Mouse (Mus musculus): ENCODE measurements around the gene Ncln. TPM values are rescaled to one million over a fixed set of nuclear protein-coding genes. Genes with fewer than 3 reads are reported as not detected.

The Ncln gene
- polyA plus RNA-seq, 1 experiment = 37.2 TPM

GRCm38 (mm10) chr10:81498316-81499249, 2.4 kb upstream of the Ncln start:
- H3K4me3 ChIP-seq (ENCODE audit: low read depth, low read length) = peak overlapping the region; percentile 41
- H3K4me1 ChIP-seq (ENCODE audit: control insufficient read depth, insufficient read depth, low read length) = peaks cover 3% of the 10 kb centered on the region
- 0 out of 2 replicates have a peak overlapping the region, but pooled peaks have one; percentile 0 for H3K9ac ChIP-seq (ENCODE audit: low read depth, poor library complexity, severe bottlenecking)
- H3K9me3 ChIP-seq (replicated peaks; ENCODE audit: control insufficient read depth, insufficient read depth, low read length, poor library complexity, severe bottlenecking) = no peaks in the 10 kb centered on the region
- H3K27ac ChIP-seq (ENCODE audit: insufficient read depth, low read length) = no peak overlapping the region
- TF ChIP-seq EP300 (IDR thresholded peaks at IDR 0.05; ENCODE audit: insufficient read depth, low read depth, low read length) = no peak
- TF ChIP-seq POLR2A (IDR thresholded peaks at IDR 0.05; ENCODE audit: insufficient read depth, low read length) = no peak
- no peak for TF ChIP-seq CTCF (IDR thresholded peaks at IDR 0.05; ENCODE audit: low read depth, low read length)
- no peaks in the 10 kb centered on the region for H3K27me3 ChIP-seq (ENCODE audit: control insufficient read depth, insufficient read depth, low read length, poor library complexity, severe bottlenecking)
- H3K36me3 ChIP-seq (ENCODE audit: control insufficient read depth, insufficient read depth, low read length, poor library complexity, severe bottlenecking) = no peaks in the 10 kb centered on the region; the same call in 1 of the 2 replicates

- Histone ChIP-seq H3K4me3 (ENCODE audit: low read depth, low read length) (no peak overlapping the region), H3K27ac (ENCODE audit: insufficient read depth, low read length) (no peak overlapping the region), H3K27me3 (ENCODE audit: control insufficient read depth, insufficient read depth, low read length, poor library complexity, severe bottlenecking) (no peaks in the 10 kb centered on the region), H3K4me1 (ENCODE audit: control insufficient read depth, insufficient read depth, low read length) (peaks cover 3% of the 10 kb centered on the region), H3K36me3 (ENCODE audit: control insufficient read depth, insufficient read depth, low read length, poor library complexity, severe bottlenecking) (no peaks in the 10 kb centered on the region; the same call in 1 of the 2 replicates), H3K9me3 (replicated peaks; ENCODE audit: control insufficient read depth, insufficient read depth, low read length, poor library complexity, severe bottlenecking) (no peaks in the 10 kb centered on the region), H3K9ac (ENCODE audit: low read depth, poor library complexity, severe bottlenecking) (no peak overlapping the region)
- TF ChIP-seq POLR2A (IDR thresholded peaks at IDR 0.05; ENCODE audit: insufficient read depth, low read length) = no peak
- TF ChIP-seq EP300 (IDR thresholded peaks at IDR 0.05; ENCODE audit: insufficient read depth, low read depth, low read length) = no peak
- TF ChIP-seq CTCF (IDR thresholded peaks at IDR 0.05; ENCODE audit: low read depth, low read length) = no peak
Measured at GRCm38 (mm10) chr10:81497401-81498270, 1.4 kb upstream of the Ncln start.

GRCm38 (mm10) chr10:81496969-81497368, 777 bp upstream of the Ncln start:
- Histone ChIP-seq H3K4me3 (ENCODE audit: low read depth, low read length) (no peak overlapping the region), H3K9me3 (replicated peaks; ENCODE audit: control insufficient read depth, insufficient read depth, low read length, poor library complexity, severe bottlenecking) (no peaks in the 10 kb centered on the region), H3K27me3 (ENCODE audit: control insufficient read depth, insufficient read depth, low read length, poor library complexity, severe bottlenecking) (no peaks in the 10 kb centered on the region), H3K9ac (ENCODE audit: low read depth, poor library complexity, severe bottlenecking) (0 out of 2 replicates have a peak overlapping the region, but pooled peaks have one; percentile 19), H3K36me3 (ENCODE audit: control insufficient read depth, insufficient read depth, low read length, poor library complexity, severe bottlenecking) (peaks cover 1% of the 10 kb centered on the region; the same call in 1 of the 2 replicates), H3K27ac (ENCODE audit: insufficient read depth, low read length) (no peak overlapping the region), H3K4me1 (ENCODE audit: control insufficient read depth, insufficient read depth, low read length) (peaks cover 3% of the 10 kb centered on the region)
- no peak for TF ChIP-seq CTCF (IDR thresholded peaks at IDR 0.05; ENCODE audit: low read depth, low read length)
- no peak for TF ChIP-seq POLR2A (IDR thresholded peaks at IDR 0.05; ENCODE audit: insufficient read depth, low read length)
- no peak for TF ChIP-seq EP300 (IDR thresholded peaks at IDR 0.05; ENCODE audit: insufficient read depth, low read depth, low read length)

DNA sequence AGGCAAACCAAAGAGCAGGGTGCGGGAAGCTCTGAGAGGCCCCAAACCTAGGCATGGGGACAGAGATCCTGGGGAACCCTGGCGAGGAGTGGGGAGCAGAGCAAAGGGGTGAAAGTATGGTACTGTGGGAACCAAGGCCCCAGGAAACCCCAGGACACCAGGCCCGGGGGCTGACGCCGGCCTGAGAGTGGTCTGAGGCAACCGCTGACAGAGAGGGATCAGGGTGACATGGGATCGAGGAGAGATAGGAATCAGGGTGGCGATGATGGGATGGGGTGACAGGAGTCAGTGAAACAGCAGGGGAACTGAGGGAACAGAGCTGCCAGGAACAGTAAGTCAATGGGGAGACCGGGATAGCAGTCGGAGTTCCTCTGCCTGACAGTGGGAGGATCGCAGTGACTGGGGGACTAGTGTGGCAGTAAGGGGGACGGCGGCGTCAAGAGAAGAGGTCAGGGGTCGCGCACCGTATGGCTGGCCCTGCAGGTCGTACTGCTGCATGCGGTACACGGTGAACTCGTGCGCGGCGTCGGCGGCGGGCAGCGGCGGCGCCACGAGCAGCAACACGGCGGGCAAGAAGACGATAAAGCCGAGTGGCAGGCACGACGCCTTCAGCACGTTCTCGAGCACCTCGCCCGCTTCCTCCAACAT, 452 bp downstream of the Ncln start:
- Histone ChIP-seq H3K36me3 (ENCODE audit: control insufficient read depth, insufficient read depth, low read length, poor library complexity, severe bottlenecking) (peaks cover 8% of the 10 kb centered on the region; the same call in 1 of the 2 replicates), H3K4me3 (ENCODE audit: low read depth, low read length) (peak overlapping the region; percentile 94), H3K27ac (ENCODE audit: insufficient read depth, low read length) (no peak overlapping the region), H3K27me3 (ENCODE audit: control insufficient read depth, insufficient read depth, low read length, poor library complexity, severe bottlenecking) (no peaks in the 10 kb centered on the region), H3K9ac (ENCODE audit: low read depth, poor library complexity, severe bottlenecking) (peak overlapping the region; percentile 68), H3K9me3 (replicated peaks; ENCODE audit: control insufficient read depth, insufficient read depth, low read length, poor library complexity, severe bottlenecking) (no peaks in the 10 kb centered on the region), H3K4me1 (ENCODE audit: control insufficient read depth, insufficient read depth, low read length) (peaks cover 3% of the 10 kb centered on the region)
- TF ChIP-seq CTCF (IDR thresholded peaks at IDR 0.05; ENCODE audit: low read depth, low read length) (no peak), EP300 (IDR thresholded peaks at IDR 0.05; ENCODE audit: insufficient read depth, low read depth, low read length) (no peak), POLR2A (IDR thresholded peaks at IDR 0.05; ENCODE audit: insufficient read depth, low read length) (no peak)

DNA sequence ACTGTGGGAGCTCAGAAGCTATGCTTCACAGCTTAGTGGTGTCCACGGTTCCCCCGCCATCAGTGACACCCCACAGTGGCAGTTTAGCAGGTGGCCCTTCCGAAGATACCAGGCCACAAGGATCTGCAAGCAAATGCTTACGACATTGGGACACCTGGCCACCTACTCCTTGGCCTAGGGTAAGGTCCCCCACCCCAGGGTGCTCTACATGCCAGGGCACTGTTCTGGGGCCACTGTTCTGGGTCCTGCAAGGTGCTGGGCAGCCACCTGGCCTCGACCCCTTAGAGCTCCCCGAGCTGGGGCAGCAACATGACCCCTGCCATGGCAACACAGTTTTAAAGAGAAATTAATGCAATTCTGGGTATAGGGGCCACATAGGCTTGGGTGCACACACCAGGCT, 1.0 kb downstream of the Ncln start:
- no peak for TF ChIP-seq CTCF (IDR thresholded peaks at IDR 0.05; ENCODE audit: low read depth, low read length)
- TF ChIP-seq POLR2A (IDR thresholded peaks at IDR 0.05; ENCODE audit: insufficient read depth, low read length) = no peak
- TF ChIP-seq EP300 (IDR thresholded peaks at IDR 0.05; ENCODE audit: insufficient read depth, low read depth, low read length) = no peak
- Histone ChIP-seq H3K9ac (ENCODE audit: low read depth, poor library complexity, severe bottlenecking) (peak overlapping the region; percentile 68), H3K27ac (ENCODE audit: insufficient read depth, low read length) (no peak overlapping the region), H3K4me3 (ENCODE audit: low read depth, low read length) (peak overlapping the region; percentile 94), H3K4me1 (ENCODE audit: control insufficient read depth, insufficient read depth, low read length) (peaks cover 3% of the 10 kb centered on the region), H3K36me3 (ENCODE audit: control insufficient read depth, insufficient read depth, low read length, poor library complexity, severe bottlenecking) (peaks cover 11% of the 10 kb centered on the region; the same call in 1 of the 2 replicates), H3K9me3 (replicated peaks; ENCODE audit: control insufficient read depth, insufficient read depth, low read length, poor library complexity, severe bottlenecking) (no peaks in the 10 kb centered on the region), H3K27me3 (ENCODE audit: control insufficient read depth, insufficient read depth, low read length, poor library complexity, severe bottlenecking) (no peaks in the 10 kb centered on the region)
